Mouse (Mus musculus): ENCODE results near the gene Lsm14a.

The Lsm14a gene

GRCm38 (mm10) chr7:34312786-34313442, 80.2 kb downstream of the Lsm14a start:
- DNase-seq (ENCODE audit: low spot score): peak; percentile 50

GRCm38 (mm10) chr7:34309186-34309764, 83.8 kb downstream of the Lsm14a start:
- no peak for DNase-seq (ENCODE audit: low spot score)

GRCm38 (mm10) chr7:34308586-34308985, 84.5 kb downstream of the Lsm14a start:
- DNase-seq (ENCODE audit: low spot score): no peak

- DNase-seq (ENCODE audit: low spot score): no peak
Measured at GRCm38 (mm10) chr7:34305454-34305853, 87.7 kb downstream of the Lsm14a start.

- no peak for DNase-seq (ENCODE audit: low spot score)
Measured at GRCm38 (mm10) chr7:34302651-34303050, 90.5 kb downstream of the Lsm14a start.

- DNase-seq (ENCODE audit: low spot score): no peak
Measured at GRCm38 (mm10) chr7:34301952-34302351, 91.2 kb downstream of the Lsm14a start.

GRCm38 (mm10) chr7:34298818-34299217, 94.3 kb downstream of the Lsm14a start:
- DNase-seq (ENCODE audit: low spot score): no peak

GRCm38 (mm10) chr7:34296124-34296523, 97.0 kb downstream of the Lsm14a start:
- DNase-seq (ENCODE audit: low spot score): no peak
